Mouse (Mus musculus): Measurements from ENCODE around the gene Anapc15-ps. TPM values are rescaled to one million over a fixed set of nuclear protein-coding genes. Genes with fewer than 3 reads are reported as not detected.

The Anapc15-ps gene
- polyA plus RNA-seq, 1 experiment, result not detected

DNA sequence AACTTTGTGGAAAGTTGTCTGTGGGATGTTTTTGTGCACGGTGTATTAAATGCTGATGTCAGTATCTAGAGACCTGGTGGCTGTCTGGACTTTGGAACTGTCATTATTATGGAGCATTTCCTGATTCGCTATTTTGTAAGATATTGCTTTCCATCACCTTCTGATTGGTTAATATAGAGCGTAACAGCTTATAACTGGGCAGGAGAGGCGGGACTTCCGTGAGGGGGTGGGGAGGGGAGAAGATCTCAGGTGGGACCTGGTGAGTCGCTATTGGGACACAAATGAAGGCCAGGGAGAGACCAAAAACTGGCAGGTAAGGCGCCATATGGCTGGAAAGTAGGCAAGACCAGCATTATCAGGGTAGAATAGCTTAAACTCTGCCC, 7.8 kb upstream of the Anapc15-ps start:
- TF ChIP-seq GATA1 (IDR thresholded peaks at IDR 0.05; ENCODE audit: low read length), result no peak

DNA sequence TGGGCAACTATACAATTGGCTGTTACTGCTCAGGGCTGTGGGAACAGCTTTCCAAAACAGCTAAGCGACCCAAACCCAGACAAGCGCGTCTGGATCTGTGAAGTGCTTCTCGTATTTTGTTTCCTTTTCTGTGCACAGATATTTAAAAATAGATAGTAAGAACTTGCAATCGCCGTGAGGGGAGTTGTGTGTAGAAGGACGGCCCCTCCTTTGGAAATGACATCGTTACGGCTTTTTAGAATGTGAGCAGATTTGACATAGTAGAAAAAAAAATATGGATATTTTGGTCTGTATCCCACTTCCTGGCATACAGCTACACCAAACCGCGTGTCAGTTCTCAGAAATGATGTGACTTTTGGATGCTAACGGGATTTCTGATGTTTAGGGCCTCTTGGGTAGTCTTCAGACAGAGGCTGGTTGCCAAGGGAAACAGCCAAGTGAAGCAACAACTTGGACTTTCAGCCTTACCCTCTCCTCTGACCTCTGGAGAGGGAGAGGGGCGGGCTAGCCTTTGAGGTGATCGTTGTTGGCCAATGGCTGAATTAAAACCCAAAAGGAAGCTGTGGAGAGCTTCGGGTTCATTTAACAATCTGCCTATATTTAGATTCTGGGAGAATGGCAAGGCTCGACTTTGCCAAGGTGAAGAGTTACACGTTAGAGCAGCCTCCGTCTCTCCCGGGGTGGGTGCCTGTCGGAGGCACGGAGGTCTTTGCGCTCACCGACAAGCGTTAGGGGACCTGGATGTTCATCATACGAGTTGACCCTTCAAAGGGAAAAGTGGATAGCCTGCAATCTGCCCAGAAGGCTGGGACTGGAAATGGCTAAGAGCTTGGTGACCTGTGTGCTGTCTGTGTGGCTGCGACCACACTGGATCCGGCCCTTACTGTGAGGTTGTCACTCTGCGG, 7.2 kb upstream of the Anapc15-ps start:
- no peak for TF ChIP-seq GATA1 (IDR thresholded peaks at IDR 0.05; ENCODE audit: low read length)

DNA sequence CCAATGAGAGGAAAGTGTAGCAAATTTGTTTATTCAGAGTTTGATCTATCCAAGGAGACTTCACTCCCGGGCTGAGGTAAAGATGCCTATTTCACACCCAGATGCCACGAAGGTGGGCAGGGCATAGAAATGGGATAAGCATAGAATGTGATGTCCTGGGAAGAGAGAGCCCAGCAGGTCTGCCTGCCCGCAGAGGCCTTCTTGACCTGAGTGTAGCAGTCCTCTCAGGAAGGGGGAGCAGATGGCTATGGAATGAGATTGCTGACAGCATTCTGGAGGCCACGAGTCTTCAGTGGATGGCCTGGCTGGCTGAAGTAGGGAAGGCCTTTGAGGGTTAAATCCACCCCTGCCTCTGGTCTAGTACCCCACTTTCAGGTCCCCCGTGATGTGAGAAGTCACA, 5.9 kb upstream of the Anapc15-ps start:
- no peak for TF ChIP-seq GATA1 (IDR thresholded peaks at IDR 0.05; ENCODE audit: low read length)

DNA sequence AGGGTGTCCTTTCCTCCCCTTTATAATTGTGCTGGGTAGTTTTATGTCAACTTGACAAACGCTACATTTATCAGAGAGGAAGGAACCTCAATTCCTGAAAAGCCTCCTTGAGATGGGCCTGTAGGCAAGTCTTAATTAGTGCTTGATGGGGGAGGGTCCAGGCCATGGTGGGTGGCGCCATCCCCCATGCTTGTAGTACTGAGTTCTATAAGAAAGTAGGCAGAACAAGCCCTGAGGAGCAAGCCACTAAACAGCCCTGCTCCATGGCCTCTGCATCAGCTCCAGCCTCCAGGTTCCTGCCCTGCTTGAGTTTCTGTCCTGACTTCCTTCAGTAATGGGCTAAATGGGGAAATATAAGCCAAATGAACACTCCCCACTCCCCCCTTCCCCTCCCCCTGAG, 5.4 kb upstream of the Anapc15-ps start:
- no peak for TF ChIP-seq GATA1 (IDR thresholded peaks at IDR 0.05; ENCODE audit: low read length)

DNA sequence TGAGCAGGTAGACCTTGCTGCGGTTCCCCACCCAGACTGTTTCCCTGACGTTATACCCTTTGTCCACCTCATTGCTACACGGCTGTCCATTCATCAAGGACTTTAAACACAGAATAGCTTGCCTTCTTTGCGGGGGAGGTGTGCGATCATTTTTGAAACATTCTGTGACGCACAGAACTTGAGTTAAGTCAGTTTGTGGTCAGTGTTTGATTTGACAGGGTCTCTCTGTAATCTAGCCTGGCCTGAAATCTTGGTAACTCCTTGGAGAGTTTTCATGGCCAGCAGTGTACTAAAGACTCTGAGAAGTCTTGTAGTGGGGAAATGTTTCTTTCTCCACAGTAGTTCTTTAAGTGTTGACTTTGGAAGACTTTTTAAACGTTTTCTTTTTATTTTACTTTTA, 5.0 kb upstream of the Anapc15-ps start:
- TF ChIP-seq GATA1 (IDR thresholded peaks at IDR 0.05; ENCODE audit: low read length), result no peak

DNA sequence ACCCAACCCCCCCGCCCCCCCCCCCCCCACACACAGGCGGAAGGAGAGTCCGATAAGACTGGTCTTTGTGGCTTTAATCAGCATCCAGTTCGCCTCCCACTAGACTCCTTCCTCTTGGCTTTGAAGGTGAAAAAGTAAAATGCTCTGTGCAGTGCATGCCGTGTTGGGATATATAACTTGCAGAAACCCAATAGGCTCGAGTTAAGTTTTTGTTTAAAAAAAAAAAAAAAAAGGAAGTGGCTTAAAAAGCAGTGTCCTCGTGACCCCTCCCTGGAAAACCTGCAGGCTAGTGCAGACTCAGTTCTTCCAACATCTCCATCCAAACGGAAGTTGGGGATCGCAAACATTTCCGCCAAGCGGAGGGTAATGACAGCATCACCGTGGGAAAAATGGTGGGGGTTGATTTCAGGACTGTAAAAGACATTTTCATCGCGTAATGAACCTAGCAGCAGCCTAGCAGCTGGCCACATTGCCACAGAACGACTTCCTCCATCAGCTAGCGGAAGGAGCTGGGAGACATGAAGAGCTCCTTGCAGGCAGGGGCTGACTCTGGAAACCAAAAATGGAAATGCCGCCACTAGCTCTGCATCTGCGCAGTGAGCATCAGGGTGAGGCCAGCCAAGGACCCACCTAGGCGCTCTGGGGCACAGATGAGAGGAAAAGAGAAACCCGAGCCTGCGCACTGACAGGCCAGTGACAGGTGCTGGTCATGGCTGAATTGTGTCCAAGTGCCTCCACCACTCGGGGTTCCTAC, 4.3 kb upstream of the Anapc15-ps start:
- TF ChIP-seq GATA1 (IDR thresholded peaks at IDR 0.05; ENCODE audit: low read length), result no peak

DNA sequence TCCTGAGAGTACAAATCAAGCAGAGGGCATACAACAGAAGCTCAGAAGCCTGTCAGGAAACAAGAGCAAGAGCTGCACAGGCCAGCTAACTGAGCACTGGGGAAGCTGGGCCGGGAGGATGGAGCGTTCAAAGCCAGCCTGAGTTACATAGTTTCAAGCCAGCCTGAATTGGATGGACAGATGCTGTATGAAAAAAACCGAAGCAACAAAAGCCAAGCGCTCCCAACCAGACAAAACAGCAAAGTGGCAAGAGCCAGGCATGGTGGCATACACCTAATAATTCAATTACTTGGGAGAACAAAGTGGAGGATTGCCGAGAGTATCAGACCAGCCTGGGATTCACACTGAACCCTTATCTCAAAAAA, 3.7 kb upstream of the Anapc15-ps start:
- no peak for TF ChIP-seq GATA1 (IDR thresholded peaks at IDR 0.05; ENCODE audit: low read length)

DNA sequence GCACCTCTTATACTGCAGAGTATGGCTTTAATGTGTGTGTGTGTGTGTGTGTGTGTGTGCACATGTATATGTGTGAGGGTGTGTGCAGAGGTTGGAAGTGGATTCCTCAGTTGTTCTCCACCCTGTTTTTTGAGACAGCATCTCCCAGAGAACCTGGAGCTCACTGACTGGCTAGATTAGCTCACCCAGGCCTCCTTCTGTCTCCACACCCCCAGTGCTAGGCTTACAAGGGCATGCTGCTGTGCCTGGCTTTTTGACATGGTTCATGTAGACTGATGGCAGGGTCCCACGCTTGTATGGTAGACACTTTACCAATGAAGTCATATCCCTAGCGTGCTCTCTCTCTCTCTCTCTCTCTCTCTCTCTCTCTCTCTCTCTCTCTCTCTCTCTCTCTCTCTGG, 3.1 kb upstream of the Anapc15-ps start:
- no peak for TF ChIP-seq GATA1 (IDR thresholded peaks at IDR 0.05; ENCODE audit: low read length)

DNA sequence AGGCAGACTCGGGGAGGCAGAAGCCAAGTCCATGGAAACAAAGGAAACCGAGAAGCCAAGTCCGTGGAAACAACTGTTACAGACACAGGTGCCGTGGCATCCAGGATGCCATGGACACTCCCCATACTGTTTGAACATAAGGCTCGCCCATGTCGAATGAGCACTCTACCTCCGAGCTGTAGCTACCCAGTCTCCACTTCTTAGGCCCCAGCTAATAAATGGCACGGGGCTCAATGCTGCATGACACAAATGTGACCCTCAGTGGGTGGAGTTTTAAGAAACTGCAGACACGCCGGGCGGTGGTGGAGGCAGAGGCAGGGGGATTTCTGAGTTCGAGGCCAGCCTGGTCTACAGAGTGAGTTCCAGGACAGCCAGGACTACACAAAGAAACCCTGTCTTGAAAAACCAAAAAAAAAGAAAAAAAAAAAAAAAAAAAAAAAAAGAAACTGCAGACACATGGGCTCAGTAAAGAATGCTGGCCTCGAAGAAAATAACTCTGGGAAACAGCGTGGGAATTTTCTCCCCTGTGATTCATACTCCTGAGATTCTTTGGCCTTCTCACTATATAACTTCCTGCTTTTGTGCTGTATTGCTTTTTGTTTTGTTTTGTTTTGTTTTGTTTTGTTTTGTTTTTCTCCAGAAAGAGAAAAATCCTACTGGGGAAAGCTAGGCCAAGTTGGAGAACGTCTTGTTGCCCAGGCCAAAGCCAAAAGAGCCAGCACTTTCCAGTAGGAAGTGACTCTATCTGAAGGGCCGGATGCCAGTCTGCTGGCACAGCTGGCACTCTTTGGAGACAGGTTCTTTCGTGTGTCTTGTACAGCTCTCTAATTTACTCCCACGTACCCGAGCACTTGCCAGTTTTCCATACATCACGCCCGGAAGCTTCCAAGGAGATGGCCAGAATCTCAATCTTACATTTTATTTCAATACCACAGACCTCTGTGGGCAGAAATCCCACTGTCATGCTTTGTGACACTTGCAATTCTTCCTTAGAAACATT, 2.2 kb downstream of the Anapc15-ps start:
- TF ChIP-seq GATA1 (IDR thresholded peaks at IDR 0.05; ENCODE audit: low read length), result no peak

DNA sequence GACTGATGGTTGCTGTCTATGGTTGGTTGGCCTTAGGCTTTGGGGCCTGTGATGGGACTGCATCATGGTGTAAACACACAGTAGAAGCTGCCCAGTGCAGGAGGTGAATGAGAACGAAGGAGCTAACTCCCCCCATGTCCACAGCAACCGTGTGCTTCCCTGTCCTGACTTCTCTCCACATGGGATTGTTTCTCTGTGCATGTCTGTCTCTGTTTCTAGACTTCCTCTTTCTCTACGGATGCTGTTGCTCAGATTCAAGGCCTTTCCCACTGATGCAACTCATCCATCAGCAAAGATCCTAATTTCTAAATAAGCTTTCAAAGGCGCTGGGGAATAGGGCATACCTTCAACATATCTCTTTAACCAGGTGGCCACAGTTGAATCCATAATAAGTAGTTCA, 3.4 kb downstream of the Anapc15-ps start:
- no peak for TF ChIP-seq GATA1 (IDR thresholded peaks at IDR 0.05; ENCODE audit: low read length)

DNA sequence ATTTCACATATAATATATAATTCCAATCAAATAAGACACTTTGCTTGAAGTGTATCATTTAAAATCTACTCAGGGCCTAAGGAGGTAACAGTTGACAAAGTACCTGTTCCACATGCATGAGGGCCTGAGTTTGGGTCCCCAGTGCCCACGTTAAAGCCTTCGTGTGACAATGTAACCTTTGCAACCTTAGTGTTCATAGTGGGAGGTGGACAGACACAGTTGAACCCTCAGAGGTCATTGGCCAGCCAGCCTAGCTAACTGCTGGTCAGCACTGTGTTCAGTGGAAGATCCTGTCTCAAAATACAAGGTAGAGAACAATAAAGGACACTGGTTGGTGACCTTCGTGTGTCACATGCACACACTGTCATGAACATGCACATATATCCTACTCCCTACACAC, 4.2 kb downstream of the Anapc15-ps start:
- no peak for TF ChIP-seq GATA1 (IDR thresholded peaks at IDR 0.05; ENCODE audit: low read length)

DNA sequence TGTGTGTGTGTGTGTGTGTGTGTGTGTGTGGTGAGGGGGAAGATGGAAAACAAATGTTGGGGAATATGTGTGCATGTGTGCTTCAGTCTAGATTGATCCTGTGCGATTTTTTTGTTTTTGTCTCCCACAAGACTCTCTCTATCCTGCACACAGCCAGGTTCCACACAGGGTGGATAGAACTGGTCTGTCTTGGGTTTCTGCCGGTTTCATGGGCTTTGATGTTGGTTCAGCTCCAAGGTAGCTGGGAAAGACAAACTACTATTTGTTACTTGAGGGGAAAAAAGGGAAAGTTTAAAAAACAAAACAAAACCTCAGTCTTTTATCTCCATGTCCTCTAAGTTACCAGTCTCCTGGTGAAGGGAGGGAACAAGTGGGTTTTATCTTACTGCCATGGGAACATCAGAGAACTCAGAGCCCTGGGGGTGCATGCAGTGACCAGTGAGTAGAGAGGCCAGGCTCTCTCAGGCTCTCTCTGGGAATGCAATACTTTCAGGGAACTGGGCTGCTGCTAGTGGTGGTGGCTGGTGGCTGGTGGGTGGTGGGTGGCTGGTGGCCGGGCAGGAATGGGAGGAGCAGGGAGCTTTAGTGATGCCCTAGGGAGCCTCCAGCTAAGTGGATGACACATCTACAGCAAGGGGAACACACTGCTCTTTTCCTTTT, 5.8 kb downstream of the Anapc15-ps start:
- no peak for TF ChIP-seq GATA1 (IDR thresholded peaks at IDR 0.05; ENCODE audit: low read length)

DNA sequence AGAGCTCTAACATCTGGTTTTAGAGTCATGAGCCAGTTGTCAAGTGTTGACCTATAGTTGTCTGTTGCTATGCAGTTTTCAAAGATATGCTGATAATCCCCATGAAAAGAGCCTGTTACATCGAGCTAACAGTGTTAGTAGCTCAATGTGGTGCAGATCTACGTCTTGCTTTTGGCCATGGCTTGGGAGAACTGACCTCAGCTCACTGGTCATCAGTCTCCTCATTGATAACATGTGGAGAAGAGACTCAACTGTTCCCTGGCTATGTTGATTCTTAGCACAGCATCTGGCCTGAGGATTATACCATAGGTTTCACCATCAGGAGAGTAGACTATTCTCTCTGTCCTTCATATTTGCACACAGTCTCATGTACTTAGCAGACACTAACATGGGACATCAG, 6.5 kb downstream of the Anapc15-ps start:
- TF ChIP-seq GATA1 (IDR thresholded peaks at IDR 0.05; ENCODE audit: low read length), result no peak

DNA sequence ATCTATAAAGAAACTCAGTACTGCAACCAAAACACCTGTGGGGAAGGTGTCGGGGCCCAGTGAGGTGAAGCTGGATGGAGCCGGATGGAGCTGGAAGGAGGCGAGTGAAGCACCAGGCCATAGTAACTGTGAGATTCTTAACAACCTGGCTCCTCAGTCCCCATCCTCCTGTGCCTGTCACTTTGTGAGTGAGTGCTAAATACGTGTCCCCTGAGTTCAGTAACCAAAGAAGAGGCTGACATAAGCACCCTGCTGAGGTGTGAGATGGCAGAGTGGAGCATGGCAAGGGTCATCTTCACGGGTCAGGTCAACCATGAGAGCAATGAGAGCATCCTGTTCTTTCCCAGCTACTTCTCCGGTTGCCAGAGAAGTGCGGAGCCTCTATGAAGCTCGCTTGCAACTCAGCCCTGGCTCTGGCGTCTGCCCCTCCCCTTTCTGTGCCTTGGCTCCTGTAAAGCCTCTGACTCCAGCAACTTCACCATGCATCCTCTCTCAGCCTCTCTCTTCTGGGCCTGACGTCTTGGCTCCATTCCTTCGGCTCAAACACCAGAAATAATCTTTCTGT, 7.7 kb downstream of the Anapc15-ps start:
- no peak for TF ChIP-seq GATA1 (IDR thresholded peaks at IDR 0.05; ENCODE audit: low read length)

DNA sequence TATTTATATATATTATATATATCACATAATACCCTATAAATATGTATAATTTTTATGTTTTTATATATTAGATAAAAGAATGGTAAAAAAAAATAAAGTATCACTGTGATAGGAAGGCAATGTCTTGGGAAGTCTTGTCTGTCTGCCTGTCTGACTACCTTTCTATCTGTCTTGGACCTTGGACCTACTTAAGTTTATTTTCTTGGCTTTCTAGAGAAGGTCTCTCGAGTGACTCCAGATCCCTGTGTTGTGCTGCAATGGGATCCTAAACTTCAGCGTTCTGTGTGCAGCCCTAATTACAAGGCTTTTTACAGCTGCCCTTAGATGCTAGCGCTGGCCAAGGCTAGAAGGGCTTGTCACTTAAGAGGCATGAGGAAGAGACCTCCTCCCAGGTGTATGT, 8.6 kb downstream of the Anapc15-ps start:
- no peak for TF ChIP-seq GATA1 (IDR thresholded peaks at IDR 0.05; ENCODE audit: low read length)
